Mouse (Mus musculus) Patski (cell line): ENCODE measurements at regions not wholly inside any gene's neighbourhood (a gene's known extent, or its start where the extent isn't known, plus 50 kb on each side); places are given as distances from the start of the nearest gene placed in this dataset.

ENCODE experiments used
- ATAC-seq: fragments of 100-300 bp; one replicate; pipeline ENCODE4 v1.8.0; 2021
- CTCF ChIA-PET: fragments of 350-600 bp; sonication (Branson Sonifier 250); formaldehyde crosslinking; loops from one replicate; lab custom pipeline; 2022; ENCODE audit warnings: inconsistent platforms; lab: Charles Lee
- POLR2A ChIA-PET: fragments of 350-600 bp; sonication (Branson Sonifier 250); formaldehyde crosslinking; loops from one replicate; lab custom pipeline; 2022; ENCODE audit warnings: antibody characterized with exemption, inconsistent platforms; lab: Charles Lee
- DNase-seq: peaks from one replicate; pipeline ENCODE4 v3.0.0-alpha.2; 2011; ENCODE audit warnings: low read depth, low spot score
- H3K27me3 ChIP-seq: fragments of 371-371 bp; one replicate; pipeline ENCODE4 v1.5.1; 2021
- CTCF ChIP-seq: fragments of 100-300 bp; IDR thresholded peaks from one replicate; pipeline ENCODE4 v1.5.1; 2021
- in situ Hi-C: fragments of 300-500 bp; cut with MboI; formaldehyde crosslinking; loops from 3 replicates; pipeline ENCODE4 v1.11.1; 2018; ENCODE audit warnings: low pct_unique_long_range_greater_than_20kb, mixed read lengths

GRCm38 (mm10) chrX:169386640-169387039, 66.5 kb upstream of the Hccs start:
- ATAC-seq = peak; percentile 90
- CTCF ChIA-PET = interaction anchor here (2.0 kb wide), 1 partner anchor 50 kb away, joined by 5 read pairs; no protein-coding TSS in a partner anchor
- peak; percentile 17 for DNase-seq
- TF ChIP-seq CTCF = no peak
- POLR2A ChIA-PET = no interaction called here
- in situ Hi-C loops = no loop called here
- no peaks in the 10 kb centered on the region for H3K27me3 ChIP-seq
